Mouse (Mus musculus) thymus, adult 2 months (tissue): Measurements from ENCODE around the gene Rgr.

Source experiments
- CTCF ChIP-seq: fragments of 200-500 bp; IDR thresholded peaks from 2 replicates; pipeline ENCODE4 v1.5.1; 2012; ENCODE audit warnings: mild to moderate bottlenecking, control low read depth, low read length, moderate library complexity, borderline replicate concordance; ENCODE audit not compliant: control insufficient read depth, poor library complexity, insufficient read depth; ENCODE audit errors: extremely low read depth
- POLR2A ChIP-seq: fragments of 200-500 bp; IDR thresholded peaks from 2 replicates; pipeline ENCODE4 v1.6.1; 2012; ENCODE audit warnings: mild to moderate bottlenecking, low read length, control low read depth, moderate library complexity; ENCODE audit not compliant: control insufficient read depth, poor library complexity, insufficient read depth; ENCODE audit errors: extremely low read depth

DNA sequence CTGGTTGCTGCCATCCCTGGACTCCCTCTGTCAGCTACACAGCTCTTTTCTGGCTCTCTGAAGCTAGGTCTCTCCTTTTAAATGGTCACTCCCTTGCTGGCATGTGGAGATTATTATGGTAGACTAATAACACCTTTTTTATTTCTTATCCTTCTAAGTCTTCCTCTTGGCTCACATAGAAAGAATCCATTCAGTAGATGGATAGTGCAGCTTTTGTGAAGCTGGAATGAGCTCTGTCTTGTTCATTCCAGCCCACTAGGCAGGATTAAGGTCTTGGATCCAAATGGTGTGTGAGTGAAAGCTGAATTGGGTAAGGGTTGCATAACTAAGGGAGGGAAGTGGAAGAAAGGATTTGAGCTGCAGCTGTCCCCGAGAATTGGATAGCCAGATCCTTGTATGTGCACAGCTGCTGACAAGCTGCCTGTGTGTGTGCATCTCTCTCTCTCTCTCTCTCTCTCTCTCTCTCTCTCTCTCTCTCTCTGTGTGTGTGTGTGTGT, at the start of gene Rgr:
- TF ChIP-seq CTCF (no peak), POLR2A (no peak)
